Mouse (Mus musculus): Measurements from ENCODE around the gene Dhx15. TPM values are rescaled to one million over a fixed set of nuclear protein-coding genes. Genes with fewer than 3 reads are reported as not detected.

Dhx15 gene
- polyA plus RNA-seq, 1 experiment: 40.6 TPM

- H3K36me3 ChIP-seq (ENCODE audit: control insufficient read depth, insufficient read depth, low read length): no peaks in the 10 kb centered on the region
- peaks cover 15% of the 10 kb centered on the region for H3K4me1 ChIP-seq (ENCODE audit: control insufficient read depth, insufficient read depth, low read length)
- H3K4me3 ChIP-seq (ENCODE audit: control insufficient read depth, low read depth, low read length): no peak overlapping the region
- peaks cover 5% of the 10 kb centered on the region; the same call in 1 of the 2 replicates for H3K27me3 ChIP-seq (ENCODE audit: control insufficient read depth, insufficient read depth, low read length)
- no peak overlapping the region for H3K27ac ChIP-seq (ENCODE audit: control insufficient read depth, insufficient read depth, low read depth, low read length)
- TF ChIP-seq POLR2A (IDR thresholded peaks at IDR 0.05; ENCODE audit: control insufficient read depth, low read depth, low read length) (no peak), CTCF (IDR thresholded peaks at IDR 0.05; ENCODE audit: control insufficient read depth, insufficient read depth, insufficient replicate concordance, low read depth, low read length) (no peak)
Measured at GRCm38 (mm10) chr5:52110808-52111663, 79.3 kb downstream of the Dhx15 start.

Other genes starting within 250 kb of the Dhx15 start
- gene Sod3, start 173.3 kb upstream of the Dhx15 start, polyA plus RNA-seq (2012; rRNA removed): 15.1 and 20.6 TPM in 2 replicates

All from testis, adult 2 months (tissue).